Mouse (Mus musculus) thymus, adult 2 months (tissue): ENCODE results near the gene Usp42.

Experiments used
- CTCF ChIP-seq: fragments of 200-500 bp; IDR thresholded peaks from 2 replicates; pipeline ENCODE4 v1.5.1; 2012; ENCODE audit warnings: mild to moderate bottlenecking, control low read depth, low read length, moderate library complexity, borderline replicate concordance; ENCODE audit not compliant: control insufficient read depth, poor library complexity, insufficient read depth; ENCODE audit errors: extremely low read depth
- POLR2A ChIP-seq: fragments of 200-500 bp; IDR thresholded peaks from 2 replicates; pipeline ENCODE4 v1.6.1; 2012; ENCODE audit warnings: mild to moderate bottlenecking, low read length, control low read depth, moderate library complexity; ENCODE audit not compliant: control insufficient read depth, poor library complexity, insufficient read depth; ENCODE audit errors: extremely low read depth

GRCm38 (mm10) chr5:143687589-143687988 lies 44.5 kb downstream of the Usp42 start:
- TF ChIP-seq CTCF (no peak), POLR2A (no peak)
